27 mouse cellular contexts compared by ENCODE assay signal in the genomic region with DNA sequence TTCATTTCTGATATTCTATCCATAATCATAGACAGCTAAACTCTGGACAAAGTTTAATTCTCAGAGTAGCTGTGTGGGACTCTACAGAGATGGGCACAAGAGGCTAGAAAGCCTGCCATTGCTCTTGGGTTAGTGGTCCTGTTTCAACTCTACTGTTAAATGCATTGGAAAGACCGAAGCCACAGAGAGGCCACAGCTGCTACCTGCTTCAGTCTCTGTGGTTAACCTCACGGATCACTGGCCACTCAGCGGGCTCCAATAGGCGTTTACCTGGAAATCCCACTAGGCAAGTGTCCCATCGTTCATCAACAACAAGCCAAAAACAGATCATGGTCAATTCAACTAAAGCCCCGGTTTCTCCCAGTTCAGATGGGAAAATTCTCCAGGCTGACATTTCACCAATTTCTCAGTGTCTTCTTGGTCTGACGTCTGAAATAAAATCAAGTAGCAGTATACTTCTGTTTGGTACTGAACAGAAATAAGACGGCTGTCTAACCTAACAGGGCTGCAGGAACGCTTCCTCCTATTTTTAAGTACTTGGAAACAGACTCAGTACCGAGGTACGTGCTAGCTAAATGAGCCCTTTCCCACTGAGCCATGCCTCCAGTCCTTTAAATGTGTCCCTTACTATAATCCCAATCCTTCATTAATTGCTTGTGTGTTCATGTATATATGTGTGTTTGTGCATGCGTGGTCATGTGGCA.
A peak's percentile ranks its signal among the peaks of the same experiment; 100 is the strongest.
DNase-seq lines count a peak whose midpoint lies in the region; ATAC-seq lines count a peak whose summit lies in the region.
"Had no signal": no experiment of that assay in that cellular context is flagged by ENCODE, and none has a peak within 500 bp of the region (broad histone marks: within the 10 kb centered on the region; RNA-seq: fewer than 3 reads in every experiment).

No protein-coding gene starts in this region.

- no peak for ATAC-seq in hindbrain, embryonic 12.5 days (ENCODE audit: low FRiP score)
- ATAC-seq in hindbrain, embryonic 16.5 days: no peak
- ATAC-seq: intestine, embryonic 15.5 days; liver, embryonic 12.5 days; midbrain, embryonic 15.5 days had no signal

- peaks cover 2% of the 10 kb centered on the region; the same call in 1 of the 2 replicates for H3K36me3 ChIP-seq in hindbrain, embryonic 12.5 days
- H3K36me3 ChIP-seq in hindbrain, embryonic 16.5 days (ENCODE audit: control insufficient read depth, insufficient read depth, low read length): no peaks in the 10 kb centered on the region
- H3K36me3 ChIP-seq: G1E; heart, embryonic 12.5 days; intestine, embryonic 15.5 days; limb, embryonic 13.5 days; liver, embryonic 12.5 days; midbrain, embryonic 15.5 days; neural tube, embryonic 15.5 days had no signal

- H3K9me3 ChIP-seq in hindbrain, embryonic 12.5 days (replicated peaks): no peaks in the 10 kb centered on the region
- H3K9me3 ChIP-seq in hindbrain, embryonic 16.5 days (ENCODE audit: control insufficient read depth, low read length): no peaks in the 10 kb centered on the region; the same call in 1 of the 2 replicates
- H3K9me3 ChIP-seq: G1E; intestine, embryonic 15.5 days; limb, embryonic 13.5 days; liver, embryonic 12.5 days; midbrain, embryonic 15.5 days; neural tube, embryonic 15.5 days had no signal

- H3K27ac ChIP-seq in hindbrain, embryonic 12.5 days: 0 out of 2 replicates have a peak overlapping the region, but pooled peaks have one; percentile 17
- no peak overlapping the region for H3K27ac ChIP-seq in hindbrain, embryonic 16.5 days (ENCODE audit: low read depth, low read length)
- H3K27ac ChIP-seq: forebrain, embryonic 10.5 days; hindbrain, embryonic 14.5 days; intestine, embryonic 15.5 days; limb, embryonic 13.5 days; liver, embryonic 12.5 days; midbrain, embryonic 15.5 days; neural tube, embryonic 15.5 days had no signal

- peaks cover 12% of the 10 kb centered on the region; the same call in 1 of the 2 replicates for H3K4me1 ChIP-seq in hindbrain, embryonic 12.5 days
- peaks cover 7% of the 10 kb centered on the region for H3K4me1 ChIP-seq in hindbrain, embryonic 16.5 days (ENCODE audit: control insufficient read depth, insufficient read depth, low read depth, low read length)
- H3K4me1 ChIP-seq: heart, embryonic 12.5 days had no signal

- H3K9ac ChIP-seq in hindbrain, embryonic 12.5 days: no peak overlapping the region
- H3K9ac ChIP-seq in hindbrain, embryonic 16.5 days (ENCODE audit: low read depth, low read length): no peak overlapping the region
- H3K9ac ChIP-seq: heart, embryonic 12.5 days; hindbrain, embryonic 14.5 days; intestine, embryonic 15.5 days; limb, embryonic 13.5 days; liver, embryonic 12.5 days; midbrain, embryonic 15.5 days; neural tube, embryonic 15.5 days had no signal

- no peaks in the 10 kb centered on the region for H3K27me3 ChIP-seq in hindbrain, embryonic 12.5 days
- H3K27me3 ChIP-seq in hindbrain, embryonic 16.5 days (replicated peaks; ENCODE audit: control insufficient read depth, insufficient read depth, low read length): no peaks in the 10 kb centered on the region
- H3K27me3 ChIP-seq: heart, embryonic 12.5 days; intestine, embryonic 15.5 days; limb, embryonic 13.5 days; liver, embryonic 12.5 days; midbrain, embryonic 15.5 days; neural tube, embryonic 15.5 days had no signal

- DNase-seq in cerebellum, postnatal 10 days: peak; percentile 47 to 50
- DNase-seq in cerebellum, adult 11-12 months: no peak
- DNase-seq in CD4-positive helper T cell, adult 2 months (ENCODE audit: low read depth, low spot score): peak; percentile 24
- DNase-seq in induced T-regulatory cell, adult 2 months (ENCODE audit: low read depth): peak; percentile 51
- DNase-seq in adrenal gland, adult (ENCODE audit: inconsistent age in 2 of 2, low spot score in 1 of 2): no peak
- no peak for DNase-seq in spleen, postnatal 4 days (ENCODE audit: low spot score in 2 of 2)
- DNase-seq: adrenal gland, adult 8-10 months; cerebellum, adult 18-20 months; gastrocnemius, postnatal 10 days; heart, adult 18-20 months; heart, postnatal 14 days; kidney, adult 8-10 months; kidney, postnatal 25 days; lung, adult 18-20 months; lung, postnatal 10 days; thymus, postnatal 14 days had no signal

- H3K4me2 ChIP-seq in hindbrain, embryonic 12.5 days (replicated peaks): no peak overlapping the region
- no peak overlapping the region for H3K4me2 ChIP-seq in hindbrain, embryonic 16.5 days (ENCODE audit: low read length)
- H3K4me2 ChIP-seq: heart, embryonic 12.5 days; hindbrain, embryonic 14.5 days; intestine, embryonic 15.5 days; limb, embryonic 13.5 days; liver, embryonic 12.5 days; midbrain, embryonic 15.5 days; neural tube, embryonic 15.5 days had no signal

- WGBS in hindbrain, embryonic 12.5 days: 82% methylated on average over 12 of the region's 12 CpGs
- 75% methylated on average over 12 of the region's 12 CpGs for WGBS in hindbrain, embryonic 16.5 days

- no peak overlapping the region for H3K4me3 ChIP-seq in hindbrain, embryonic 12.5 days
- H3K4me3 ChIP-seq in hindbrain, embryonic 16.5 days (ENCODE audit: low read length): no peak overlapping the region
- H3K4me3 ChIP-seq: forebrain, embryonic 10.5 days; heart, embryonic 12.5 days; intestine, embryonic 15.5 days; limb, embryonic 13.5 days; liver, embryonic 12.5 days; midbrain, embryonic 15.5 days; neural tube, embryonic 15.5 days had no signal

Comparison
In these comparisons a context has a peak if more than half of its experiments do, and no peak if none do; other contexts are left out.
1. DNase-seq: peak in cerebellum, postnatal 10 days (2 of 2), CD4-positive helper T cell, adult 2 months (single experiment) and induced T-regulatory cell, adult 2 months (single experiment); none in cerebellum, adult 11-12 months (single experiment), adrenal gland, adult (0 of 2) and spleen, postnatal 4 days (0 of 2).